Mouse (Mus musculus) kidney, adult 11 months (tissue): ENCODE measurements at regions not wholly inside any gene's neighbourhood (a gene's known extent, or its start where the extent isn't known, plus 50 kb on each side); places are given as distances from the start of the nearest gene placed in this dataset.

ENCODE experiments used
- DNase-seq: peaks from one replicate; pipeline ENCODE4 v3.0.0; 2022

DNA sequence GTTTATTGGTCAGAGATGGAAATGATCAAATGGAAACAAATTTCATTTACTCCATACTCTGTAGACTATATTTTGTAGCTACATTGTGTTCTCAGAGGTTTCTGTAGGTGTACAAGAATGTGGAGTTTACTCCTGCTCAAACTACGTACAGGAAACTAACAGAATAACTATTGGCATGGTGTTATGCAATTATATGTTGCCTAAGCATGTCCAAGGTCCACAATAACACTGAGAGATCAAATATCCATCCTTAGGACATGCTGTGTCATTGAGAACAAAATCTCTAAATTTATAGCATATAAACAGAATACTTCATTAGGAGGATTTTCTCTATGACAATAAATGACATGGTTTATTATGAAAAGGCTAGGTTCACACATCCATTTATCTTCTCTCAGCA lies 400.3 kb downstream of the Fam198b start:
- DNase-seq, result no peak

DNA sequence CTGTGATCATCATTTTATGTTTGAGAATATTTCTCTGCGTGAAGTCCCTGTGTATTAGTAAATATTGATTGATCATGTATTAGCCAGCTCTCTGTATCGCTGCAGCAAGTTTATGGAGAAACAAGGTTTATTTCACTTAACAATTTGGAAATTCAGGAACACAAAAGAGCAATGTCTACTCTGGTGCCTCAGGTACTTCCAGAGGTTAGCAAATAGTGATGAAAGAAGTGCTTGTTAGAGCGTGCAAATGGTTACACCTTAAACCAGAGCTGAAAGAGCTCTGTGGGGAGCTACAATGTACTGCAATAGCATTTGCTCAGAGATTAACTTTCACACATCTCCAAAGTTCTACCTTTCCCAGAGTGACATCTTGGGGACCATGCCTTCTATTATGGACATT lies 400.9 kb downstream of the Fam198b start:
- no peak for DNase-seq

DNA sequence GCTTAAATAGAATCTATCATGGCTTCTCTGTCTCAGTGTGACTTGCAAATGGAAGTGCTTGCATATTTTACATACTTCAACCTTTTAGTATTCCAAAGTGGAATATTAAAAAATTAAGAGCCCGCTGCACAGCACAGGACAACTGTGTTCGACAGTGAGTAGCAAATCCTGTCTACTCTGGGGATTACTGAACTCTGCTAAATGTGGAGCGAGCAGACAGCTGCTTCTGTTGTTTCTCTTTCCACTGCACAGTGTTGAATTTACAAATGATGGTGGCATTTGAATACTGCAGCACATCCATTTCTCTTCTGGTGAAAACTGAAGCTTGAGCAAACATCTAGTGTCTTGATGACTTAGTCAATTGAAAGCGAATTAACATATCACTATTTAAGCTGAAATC lies 409.2 kb downstream of the Fam198b start:
- DNase-seq, result no peak

DNA sequence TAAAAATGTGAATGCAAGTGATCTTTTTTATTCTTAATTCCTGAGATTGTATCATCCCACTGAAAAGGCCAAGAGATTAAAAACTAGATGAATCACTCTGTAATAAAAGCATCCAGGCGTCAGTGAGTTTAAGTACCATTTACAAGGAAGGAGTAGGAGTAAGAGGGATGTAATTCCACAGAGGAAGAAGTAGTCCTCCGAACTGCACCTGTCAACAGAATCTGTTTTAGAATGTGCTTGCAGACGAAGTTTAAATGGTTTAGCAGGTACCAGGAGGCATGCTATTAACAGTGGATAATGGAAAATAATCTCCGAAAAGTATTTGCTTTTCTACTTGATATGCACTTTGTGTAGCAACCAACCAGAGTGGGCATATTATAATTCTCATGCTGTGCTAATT lies 423.3 kb downstream of the Fam198b start:
- no peak for DNase-seq

DNA sequence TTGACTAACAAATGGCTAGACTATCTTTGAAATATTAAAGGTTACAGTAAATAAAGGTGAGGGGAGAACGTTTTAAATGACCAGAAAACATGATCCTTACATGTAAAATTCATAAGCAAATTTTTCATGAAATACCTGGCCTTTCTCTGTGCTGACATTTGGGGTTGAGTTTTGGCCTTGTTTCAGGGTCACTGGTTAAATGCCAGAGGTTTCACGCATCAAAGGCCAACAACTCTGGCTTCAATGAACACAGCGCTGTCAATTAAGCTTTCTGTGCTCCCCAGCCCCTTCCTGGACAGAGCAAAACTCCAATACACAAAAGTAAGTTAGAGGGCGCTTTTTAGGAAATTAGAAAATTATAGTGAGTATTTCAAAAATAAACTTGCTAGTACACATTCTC lies 425.6 kb downstream of the Fam198b start:
- no peak for DNase-seq

DNA sequence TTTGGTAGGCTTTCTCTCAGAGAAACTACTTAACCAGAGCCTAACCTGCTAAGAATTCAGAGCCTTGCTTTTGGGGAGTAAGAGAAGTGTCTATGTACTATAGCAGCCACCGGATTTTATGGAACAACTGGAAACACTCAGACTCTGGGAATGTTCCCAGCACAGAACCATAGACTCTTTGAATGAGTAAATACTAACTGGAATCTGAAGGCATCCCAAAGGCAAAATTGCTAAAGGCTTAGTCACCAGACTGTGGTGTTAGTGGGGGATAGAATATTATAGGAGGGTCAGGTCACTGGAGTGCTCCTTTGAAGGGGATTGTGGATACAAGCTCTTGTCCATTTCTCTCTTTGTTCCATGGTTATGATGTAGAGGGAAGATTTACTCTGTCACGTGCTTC lies 427.4 kb downstream of the Fam198b start:
- DNase-seq, result no peak

DNA sequence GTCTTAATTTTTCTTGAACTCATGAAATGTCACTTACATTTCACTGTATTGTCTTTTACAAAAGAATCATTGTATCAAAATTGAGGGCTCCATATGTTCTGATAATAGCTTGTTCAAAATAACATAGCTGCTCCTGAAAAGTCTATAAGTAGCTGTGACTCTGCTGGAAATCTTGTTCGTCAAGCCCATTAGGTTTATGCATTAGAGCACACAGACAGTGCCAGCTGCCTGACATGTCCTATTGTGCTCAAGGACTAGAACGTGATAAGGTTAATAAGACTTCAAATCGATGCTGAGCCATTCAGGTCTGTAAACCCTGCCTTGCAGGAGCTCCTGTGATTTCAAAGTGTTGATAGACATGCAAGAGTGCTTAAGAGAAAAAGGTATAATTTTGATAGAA lies 438.0 kb downstream of the Fam198b start:
- no peak for DNase-seq

DNA sequence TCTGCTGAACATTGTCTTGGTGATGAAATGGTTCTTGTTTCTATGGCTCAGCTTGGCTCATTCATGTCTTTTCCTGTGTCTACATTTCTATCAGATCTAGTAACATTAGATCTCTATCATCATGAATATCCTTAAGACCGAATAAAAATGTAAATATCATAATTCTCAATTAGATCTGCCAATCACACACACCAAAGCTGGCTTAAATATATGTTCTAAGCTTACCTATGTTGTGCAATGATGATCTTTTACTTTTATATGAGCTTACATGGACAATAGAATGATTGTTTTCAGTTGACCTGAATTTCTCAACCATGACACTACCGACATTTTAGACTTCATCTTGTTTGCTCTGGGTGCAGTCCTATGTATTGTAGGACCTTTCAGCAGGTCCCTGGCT lies 440.4 kb downstream of the Fam198b start:
- no peak for DNase-seq

DNA sequence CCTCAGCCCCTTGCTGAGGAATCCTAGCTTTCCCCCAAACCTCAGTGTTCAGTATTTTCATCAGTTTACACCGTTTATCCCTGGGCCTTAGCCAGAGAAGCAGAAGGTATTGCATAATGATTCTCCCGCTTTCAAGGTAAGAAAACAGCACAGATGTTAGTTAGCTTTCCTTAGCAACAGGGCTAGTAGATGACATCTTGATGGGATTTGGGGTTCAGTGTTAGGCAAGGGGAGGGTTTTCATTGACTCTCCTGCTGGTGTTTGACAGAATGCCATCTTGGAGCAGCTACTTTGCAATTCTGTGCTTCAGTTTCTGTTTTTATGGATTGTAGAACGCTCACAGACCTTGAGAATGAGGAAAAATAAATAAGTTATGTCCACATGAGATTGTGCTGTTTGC lies 447.4 kb downstream of the Fam198b start:
- no peak for DNase-seq

DNA sequence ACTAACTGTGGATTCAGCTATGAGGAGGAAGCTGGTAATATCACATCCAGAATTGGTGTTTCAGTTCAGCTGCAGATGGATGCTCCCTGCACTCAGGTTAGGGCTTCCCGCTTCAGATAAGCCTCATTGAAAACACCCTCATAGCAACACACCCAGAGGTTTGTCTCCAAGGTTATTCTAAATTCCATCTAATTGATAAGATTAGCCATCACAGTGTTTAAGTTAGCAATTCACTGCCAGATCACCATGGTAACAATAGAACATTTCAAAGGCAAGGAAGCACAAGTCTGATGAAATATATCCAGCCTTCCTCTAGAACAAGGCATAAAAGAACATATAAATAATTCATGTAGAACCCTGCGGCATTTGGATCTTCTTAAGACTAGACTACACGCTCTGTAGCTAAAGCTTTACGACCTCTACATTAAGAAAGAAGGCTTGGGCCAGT lies 450.1 kb downstream of the Fam198b start:
- DNase-seq, result no peak

DNA sequence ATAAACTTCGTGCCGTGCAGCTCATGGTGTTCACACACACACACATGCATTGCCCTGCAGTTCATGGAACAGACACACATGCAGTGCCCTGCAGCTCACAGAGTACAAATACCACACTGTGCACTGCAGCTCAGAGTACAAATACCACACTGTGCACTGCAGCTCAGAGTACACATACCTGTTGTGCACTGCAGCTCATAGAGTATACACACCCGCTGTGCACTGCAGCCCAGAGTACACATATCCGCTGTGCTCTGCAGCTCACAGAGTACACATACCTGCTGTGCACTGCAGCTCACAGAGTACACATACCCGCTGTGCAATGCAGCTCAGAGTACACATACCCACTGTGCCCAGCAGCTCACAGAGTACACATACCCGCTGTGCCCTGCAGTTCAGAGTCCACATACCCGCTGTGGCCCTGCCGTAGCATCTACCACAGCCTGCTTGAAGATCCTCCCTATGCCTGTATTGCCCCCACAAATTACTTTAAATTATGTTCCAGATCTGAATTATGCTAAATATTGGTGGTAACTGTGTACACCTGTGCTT lies 451.9 kb downstream of the Fam198b start:
- no peak for DNase-seq

DNA sequence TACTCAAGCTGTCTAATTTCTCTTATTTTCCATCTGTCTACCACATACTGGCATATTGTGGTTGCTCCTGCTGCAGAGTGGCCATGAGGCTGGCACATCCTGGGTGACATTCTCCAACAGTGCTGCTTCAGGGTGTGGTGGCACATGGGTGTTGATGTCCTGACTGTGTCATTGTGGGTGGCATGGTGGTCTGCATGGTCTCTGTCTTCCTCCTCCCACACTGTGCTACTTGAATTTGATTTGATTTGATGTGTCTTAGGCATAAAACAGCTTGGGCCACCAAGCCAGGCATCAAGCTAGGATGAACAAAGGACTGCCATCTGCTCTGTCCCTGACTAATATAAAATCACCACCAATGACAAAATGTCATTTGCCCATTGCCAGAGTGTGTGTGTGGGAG lies 434.7 kb downstream of the Gria2 start:
- DNase-seq, result no peak

DNA sequence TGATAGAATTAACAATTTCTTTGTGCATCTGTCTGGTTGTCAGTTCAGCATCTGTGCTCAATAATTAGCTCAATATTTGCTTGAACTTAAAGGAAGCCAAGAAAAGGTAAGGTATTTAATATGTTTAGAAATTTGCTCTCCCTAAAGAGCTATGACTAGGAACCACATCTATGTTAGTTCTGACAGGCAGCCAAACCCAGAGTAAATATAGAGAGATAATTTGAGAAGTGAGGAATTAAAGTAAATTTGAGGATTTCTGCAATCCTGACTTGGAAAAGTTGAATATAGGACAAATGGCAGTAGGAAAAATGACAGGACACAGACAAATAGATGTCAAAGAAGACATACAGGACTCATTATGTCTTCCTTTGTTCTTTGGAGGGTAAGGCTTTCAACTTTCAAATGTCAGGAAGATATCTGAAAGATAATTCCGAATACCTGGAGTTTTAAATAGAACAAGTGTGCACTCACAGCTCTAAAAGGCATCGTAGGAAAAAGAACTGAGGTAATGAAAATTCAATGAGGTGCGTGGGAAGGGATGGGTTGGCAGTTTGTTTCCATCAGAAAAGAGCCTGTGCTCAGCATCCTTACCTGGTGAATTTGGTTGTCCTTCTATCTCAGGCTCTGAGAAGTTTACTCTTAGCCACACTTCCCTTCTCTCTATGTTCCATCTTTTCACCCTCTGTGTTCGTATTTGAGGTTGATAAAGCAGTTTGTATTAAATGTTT lies 433.3 kb downstream of the Gria2 start:
- DNase-seq, result no peak

DNA sequence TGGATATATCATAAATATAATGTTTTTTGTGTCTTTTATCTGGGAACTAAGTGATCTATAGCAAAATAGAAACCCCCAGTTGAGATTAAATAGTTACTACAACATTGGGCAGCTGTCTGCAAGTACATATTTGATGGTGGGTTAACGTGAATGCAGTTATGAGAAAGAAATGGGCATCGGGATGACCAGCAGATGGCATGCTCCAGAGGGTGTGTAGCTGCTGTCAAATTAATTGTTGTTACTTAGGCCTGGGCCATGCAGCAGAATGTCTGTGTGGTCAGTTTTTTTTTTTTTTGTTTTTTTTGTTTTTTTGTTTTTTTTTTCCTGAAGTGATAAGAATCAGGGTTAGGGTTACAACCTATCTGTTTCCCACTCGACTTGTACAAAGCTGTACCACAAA lies 430.2 kb downstream of the Gria2 start:
- no peak for DNase-seq

DNA sequence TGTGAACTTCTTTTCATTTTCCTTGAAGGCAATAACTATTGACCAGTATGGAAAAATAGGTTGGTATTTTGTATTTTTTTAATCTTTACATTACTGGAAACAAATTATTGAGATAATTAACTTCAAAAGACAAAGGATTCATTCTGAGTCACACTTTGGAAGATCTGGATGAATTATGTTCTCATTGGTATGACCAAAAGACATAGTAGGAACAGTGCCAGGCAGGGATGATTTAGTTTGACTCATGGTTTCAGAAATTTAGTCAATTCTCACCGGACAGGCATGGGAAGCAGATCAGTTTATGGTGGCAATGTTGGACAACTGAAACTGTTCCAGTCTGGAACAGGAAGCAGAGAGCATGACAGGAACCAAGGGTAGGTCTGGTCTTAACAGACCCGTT lies 416.6 kb downstream of the Gria2 start:
- no peak for DNase-seq

DNA sequence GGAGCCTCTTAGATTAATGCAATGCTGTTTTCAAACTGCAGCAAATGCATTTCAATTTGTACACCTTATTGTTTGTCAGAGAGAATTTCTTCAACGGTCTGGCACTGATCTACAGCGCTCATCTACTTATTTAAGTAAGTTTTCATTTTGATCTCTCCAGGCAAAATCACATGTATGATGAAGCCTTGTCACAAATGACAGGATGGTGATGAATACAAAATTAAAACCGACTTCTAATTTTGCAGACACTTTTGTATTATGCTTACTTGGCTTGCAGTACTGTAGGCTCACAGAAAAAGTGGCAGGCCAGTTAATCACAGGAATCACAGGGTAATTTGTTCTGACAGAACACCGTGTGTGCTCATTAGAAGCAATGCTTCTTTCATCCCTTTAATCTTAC lies 406.4 kb downstream of the Gria2 start:
- DNase-seq, result no peak

DNA sequence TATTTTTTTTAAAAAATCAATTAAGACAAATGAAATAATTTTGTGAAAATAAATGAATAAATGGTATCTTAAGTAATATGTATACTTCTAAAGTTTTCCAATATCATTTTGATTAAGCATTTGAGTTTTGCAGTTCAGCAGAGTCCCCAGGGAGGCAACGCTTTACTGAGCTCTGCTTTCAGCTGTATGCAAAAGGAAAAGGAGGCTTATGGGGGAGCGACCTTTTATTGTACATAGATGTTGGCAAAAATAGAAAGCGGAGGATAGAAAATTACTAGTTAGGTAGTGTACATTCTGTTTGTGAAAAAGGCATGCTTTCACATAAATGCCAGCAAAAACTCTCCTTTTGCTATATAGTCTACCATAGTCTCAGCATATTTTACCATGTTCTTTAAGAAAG lies 382.2 kb downstream of the Gria2 start:
- DNase-seq, result no peak

DNA sequence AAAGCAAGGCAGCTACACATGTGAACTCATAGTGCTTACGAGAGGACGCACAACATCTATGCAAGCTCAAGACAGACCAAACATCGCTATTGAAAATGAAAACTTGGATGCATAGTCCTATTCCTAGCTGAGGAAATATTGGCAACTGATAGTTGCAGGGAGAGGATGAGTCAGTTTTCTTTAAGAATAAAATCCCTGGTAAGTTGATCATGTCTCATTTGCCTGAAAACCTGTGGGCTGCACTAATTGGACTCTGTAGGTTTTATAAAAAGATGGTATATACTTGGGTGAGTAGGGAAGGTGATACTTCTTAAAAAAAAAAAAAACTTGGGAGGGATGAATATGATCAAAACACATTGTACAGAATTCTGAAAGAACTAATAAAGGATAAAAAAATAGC lies 381.2 kb downstream of the Gria2 start:
- DNase-seq, result no peak

DNA sequence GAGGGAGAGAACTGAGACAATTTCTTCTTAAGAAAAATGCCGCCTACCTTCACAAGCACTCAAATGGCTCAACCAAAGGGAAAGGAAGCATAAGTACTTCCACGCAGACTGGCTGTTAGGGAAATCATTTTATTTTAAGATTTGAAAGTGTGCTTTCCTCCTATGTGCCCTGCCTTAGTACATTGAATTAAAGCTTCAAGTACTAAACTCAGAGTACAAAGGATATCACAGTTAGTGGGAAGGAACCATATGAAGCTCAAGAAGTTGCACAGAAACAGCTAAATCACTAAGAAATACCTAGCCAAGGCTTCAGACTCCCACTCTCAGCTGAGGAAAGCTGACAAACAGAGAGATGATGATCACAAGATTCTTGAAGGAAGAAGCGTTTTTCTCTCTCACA lies 380.5 kb downstream of the Gria2 start:
- no peak for DNase-seq

DNA sequence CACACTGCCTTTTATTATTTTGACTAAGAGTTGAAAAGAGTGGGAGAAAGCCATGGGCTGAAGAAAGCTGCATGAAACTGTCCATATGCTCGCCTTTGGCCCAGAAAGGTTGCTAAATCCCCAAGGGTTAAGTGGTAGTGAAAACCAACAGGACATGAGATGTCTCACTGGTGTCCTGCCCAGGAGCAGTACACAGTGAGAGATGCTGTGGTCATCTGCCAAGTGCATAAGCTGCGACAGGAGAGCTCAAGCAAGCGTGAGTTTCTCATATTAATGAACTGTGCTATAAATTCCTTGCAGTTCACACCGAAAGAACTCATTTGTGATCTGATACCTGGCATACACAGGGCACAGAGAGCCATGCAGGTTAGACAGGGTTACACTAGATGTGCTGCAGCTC lies 380.0 kb downstream of the Gria2 start:
- no peak for DNase-seq
